Mouse (Mus musculus) embryonic facial prominence, embryonic 12.5 days (tissue): ENCODE data around the gene Eps15l1. TPM values are rescaled to one million over a fixed set of nuclear protein-coding genes. Genes with fewer than 3 reads are reported as not detected.

Source experiments
- ATAC-seq: fragments of 200-750 bp; cut with Nextera tagmentation; 2 replicates; pipeline ENCODE4 v1.8.0; 2017; ENCODE audit not compliant: insufficient number of reproducible peaks, insufficient read depth, low FRiP score, low TSS enrichment
- H3K27ac ChIP-seq: fragments of 300-500 bp; sonication (generic); 2 replicates; pipeline ENCODE4 v1.5.1; 2016; ENCODE audit warnings: mild to moderate bottlenecking
- H3K27me3 ChIP-seq: fragments of 300-500 bp; sonication (generic); 2 replicates; pipeline ENCODE4 v1.6.1; 2016; ENCODE audit warnings: mild to moderate bottlenecking, moderate library complexity
- H3K36me3 ChIP-seq: fragments of 300-500 bp; sonication (generic); 2 replicates; pipeline ENCODE4 v1.6.1; 2016; ENCODE audit warnings: mild to moderate bottlenecking
- H3K4me1 ChIP-seq: fragments of 300-500 bp; sonication (generic); 2 replicates; pipeline ENCODE4 v1.6.1; 2016
- H3K4me2 ChIP-seq: fragments of 300-500 bp; sonication (generic); replicated peaks from 2 replicates; pipeline ENCODE4 v1.6.1; 2016; ENCODE audit warnings: mild to moderate bottlenecking, moderate library complexity
- H3K4me3 ChIP-seq: fragments of 300-500 bp; sonication (generic); 2 replicates; pipeline ENCODE4 v1.5.1; 2016; ENCODE audit warnings: mild to moderate bottlenecking
- H3K9ac ChIP-seq: fragments of 300-500 bp; sonication (generic); 2 replicates; pipeline ENCODE4 v1.6.1; 2016; ENCODE audit warnings: mild to moderate bottlenecking, moderate library complexity
- H3K9me3 ChIP-seq: fragments of 300-500 bp; sonication (generic); 2 replicates; pipeline ENCODE4 v1.6.1; 2016; ENCODE audit warnings: mild to moderate bottlenecking, moderate library complexity
- WGBS: fragments of 180-500 bp; shearing (Covaris S2); methylation state at CpG from one replicate; pipeline ENCODE4 v1.1.7; 2016; 5-methylcytosine and 5-hydroxymethylcytosine counted together
- polyA plus RNA-seq: library from polyadenylated mRNA; unstranded; fragments of >200 nt; fragmentation: Nextera tagmentation; extraction: Ambion mirVana; gene quantifications from 2 replicates; pipeline ENCODE4 v1.2.1, GENCODE M21; 2016

Eps15l1 gene
- polyA plus RNA-seq, 1 experiment from 2014 or later = 69.0 TPM

DNA sequence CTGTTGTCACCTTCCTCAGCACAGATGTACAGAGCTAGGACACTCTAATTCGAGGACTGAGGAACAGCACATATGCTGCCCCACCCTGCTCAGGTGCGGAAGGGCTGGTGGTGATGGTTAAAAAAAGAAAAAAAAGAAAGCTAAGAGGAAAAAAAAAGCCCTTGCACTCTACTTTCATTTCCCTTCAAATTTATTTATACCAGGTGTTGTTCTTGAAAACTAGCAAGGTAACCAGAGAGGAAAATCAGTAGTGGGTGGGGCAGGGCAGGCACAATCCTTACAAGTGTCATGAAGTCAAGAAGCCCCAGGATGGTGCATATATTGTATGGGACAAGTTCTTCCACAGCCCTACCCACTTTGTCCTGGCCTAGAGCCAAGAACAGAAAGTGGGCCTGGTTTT lies 56.2 kb downstream of the Eps15l1 start:
- Histone ChIP-seq H3K27ac (no peak overlapping the region), H3K36me3 (peaks cover 82% of the 10 kb centered on the region), H3K9me3 (no peaks in the 10 kb centered on the region), H3K4me3 (no peak overlapping the region), H3K4me1 (no peaks in the 10 kb centered on the region), H3K4me2 (no peak overlapping the region), H3K27me3 (no peaks in the 10 kb centered on the region), H3K9ac (no peak overlapping the region)
- WGBS = 90% methylated on average over 2 of the region's 2 CpGs
- ATAC-seq = no peak

GRCm38 (mm10) chr8:72363457-72363856 lies 57.8 kb downstream of the Eps15l1 start:
- no peak overlapping the region for H3K4me2 ChIP-seq
- H3K9me3 ChIP-seq = no peaks in the 10 kb centered on the region
- no peak overlapping the region for H3K4me3 ChIP-seq
- peaks cover 82% of the 10 kb centered on the region for H3K36me3 ChIP-seq
- no peak overlapping the region for H3K9ac ChIP-seq
- no peak overlapping the region for H3K27ac ChIP-seq
- H3K4me1 ChIP-seq = no peaks in the 10 kb centered on the region
- 86% methylated on average over 7 of the region's 7 CpGs for WGBS
- no peak for ATAC-seq
- no peaks in the 10 kb centered on the region for H3K27me3 ChIP-seq

DNA sequence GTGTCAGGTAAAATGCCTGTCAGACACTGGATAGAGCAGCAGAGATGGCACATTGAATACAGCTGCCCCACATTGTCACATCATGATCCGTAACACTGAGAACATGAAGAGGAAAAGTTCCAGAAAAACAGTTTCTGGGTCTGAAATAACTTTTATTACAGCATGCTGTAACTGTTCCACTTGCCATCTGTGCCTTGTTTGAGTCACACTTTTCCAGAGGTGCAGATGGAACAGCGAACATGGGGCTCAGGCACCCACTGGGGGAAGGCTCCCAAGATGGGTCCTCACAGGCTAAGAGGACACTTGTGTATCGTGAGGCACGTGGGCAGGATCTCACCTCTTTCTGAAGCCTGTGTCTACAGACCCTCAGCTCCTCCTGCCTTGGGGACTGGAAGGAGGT lies 58.5 kb downstream of the Eps15l1 start:
- Histone ChIP-seq H3K4me3 (no peak overlapping the region), H3K4me1 (no peaks in the 10 kb centered on the region), H3K9me3 (no peaks in the 10 kb centered on the region), H3K36me3 (peaks cover 82% of the 10 kb centered on the region), H3K27ac (no peak overlapping the region), H3K4me2 (no peak overlapping the region), H3K27me3 (no peaks in the 10 kb centered on the region), H3K9ac (no peak overlapping the region)
- no peak for ATAC-seq
- WGBS = 94% methylated on average over 4 of the region's 4 CpGs

GRCm38 (mm10) chr8:72360162-72360561 lies 61.1 kb downstream of the Eps15l1 start:
- H3K9me3 ChIP-seq = no peaks in the 10 kb centered on the region
- no peak overlapping the region for H3K4me2 ChIP-seq
- H3K4me1 ChIP-seq = no peaks in the 10 kb centered on the region
- H3K9ac ChIP-seq = no peak overlapping the region
- no peaks in the 10 kb centered on the region for H3K27me3 ChIP-seq
- H3K27ac ChIP-seq = no peak overlapping the region
- H3K36me3 ChIP-seq = peaks cover 82% of the 10 kb centered on the region
- no peak for ATAC-seq
- no peak overlapping the region for H3K4me3 ChIP-seq

GRCm38 (mm10) chr8:72356593-72356992 lies 64.7 kb downstream of the Eps15l1 start:
- Histone ChIP-seq H3K4me1 (no peaks in the 10 kb centered on the region), H3K36me3 (peaks cover 70% of the 10 kb centered on the region)
- 91% methylated on average over 3 of the region's 3 CpGs for WGBS

GRCm38 (mm10) chr8:72354272-72354671 lies 67.0 kb downstream of the Eps15l1 start:
- no peak overlapping the region for H3K9ac ChIP-seq
- 74% methylated on average over 11 of the region's 11 CpGs for WGBS
- no peak overlapping the region for H3K4me2 ChIP-seq
- no peak for ATAC-seq
- peaks cover 54% of the 10 kb centered on the region for H3K36me3 ChIP-seq
- H3K4me3 ChIP-seq = no peak overlapping the region
- H3K27ac ChIP-seq = no peak overlapping the region
- H3K4me1 ChIP-seq = no peaks in the 10 kb centered on the region
- no peaks in the 10 kb centered on the region for H3K27me3 ChIP-seq
- H3K9me3 ChIP-seq = no peaks in the 10 kb centered on the region

More at GRCm38 (mm10) chr8:72356593-72356992, 64.7 kb downstream of the Eps15l1 start:
- Histone ChIP-seq H3K9ac (no peak overlapping the region), H3K27ac (no peak overlapping the region), H3K4me2 (no peak overlapping the region), H3K4me3 (no peak overlapping the region), H3K27me3 (no peaks in the 10 kb centered on the region), H3K9me3 (no peaks in the 10 kb centered on the region)
- no peak for ATAC-seq

DNA sequence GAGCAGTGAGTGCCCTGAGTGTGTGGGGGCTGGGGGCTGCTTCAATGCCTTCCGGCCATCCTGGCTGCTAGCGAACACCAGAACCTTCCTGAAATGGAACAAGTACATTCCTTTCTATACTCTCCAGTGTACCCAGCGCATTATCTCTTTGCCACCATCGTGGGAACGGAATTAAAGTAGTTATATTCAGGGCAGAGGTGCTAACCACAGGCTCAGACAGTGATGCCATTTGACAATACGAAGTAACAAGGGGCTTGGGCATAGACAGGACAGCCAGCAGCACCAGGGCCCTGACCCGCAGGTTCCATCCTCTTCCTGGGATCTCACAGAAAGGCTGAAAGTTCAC lies 67.6 kb downstream of the Eps15l1 start:
- Histone ChIP-seq H3K27ac (no peak overlapping the region), H3K9me3 (no peaks in the 10 kb centered on the region), H3K4me1 (no peaks in the 10 kb centered on the region), H3K4me3 (no peak overlapping the region), H3K36me3 (peaks cover 52% of the 10 kb centered on the region), H3K4me2 (no peak overlapping the region), H3K27me3 (no peaks in the 10 kb centered on the region), H3K9ac (no peak overlapping the region)
- no peak for ATAC-seq
- 88% methylated on average over 7 of the region's 7 CpGs for WGBS

GRCm38 (mm10) chr8:72352951-72353699 lies 68.1 kb downstream of the Eps15l1 start:
- ATAC-seq = 0 out of 2 replicates have a peak, but pooled peaks have one; percentile 18
- no peak overlapping the region for H3K4me2 ChIP-seq
- no peaks in the 10 kb centered on the region for H3K4me1 ChIP-seq
- H3K36me3 ChIP-seq = peaks cover 49% of the 10 kb centered on the region
- H3K27me3 ChIP-seq = no peaks in the 10 kb centered on the region
- H3K9ac ChIP-seq = no peak overlapping the region
- no peak overlapping the region for H3K27ac ChIP-seq
- H3K9me3 ChIP-seq = no peaks in the 10 kb centered on the region
- no peak overlapping the region for H3K4me3 ChIP-seq
- 82% methylated on average over 8 of the region's 8 CpGs for WGBS

DNA sequence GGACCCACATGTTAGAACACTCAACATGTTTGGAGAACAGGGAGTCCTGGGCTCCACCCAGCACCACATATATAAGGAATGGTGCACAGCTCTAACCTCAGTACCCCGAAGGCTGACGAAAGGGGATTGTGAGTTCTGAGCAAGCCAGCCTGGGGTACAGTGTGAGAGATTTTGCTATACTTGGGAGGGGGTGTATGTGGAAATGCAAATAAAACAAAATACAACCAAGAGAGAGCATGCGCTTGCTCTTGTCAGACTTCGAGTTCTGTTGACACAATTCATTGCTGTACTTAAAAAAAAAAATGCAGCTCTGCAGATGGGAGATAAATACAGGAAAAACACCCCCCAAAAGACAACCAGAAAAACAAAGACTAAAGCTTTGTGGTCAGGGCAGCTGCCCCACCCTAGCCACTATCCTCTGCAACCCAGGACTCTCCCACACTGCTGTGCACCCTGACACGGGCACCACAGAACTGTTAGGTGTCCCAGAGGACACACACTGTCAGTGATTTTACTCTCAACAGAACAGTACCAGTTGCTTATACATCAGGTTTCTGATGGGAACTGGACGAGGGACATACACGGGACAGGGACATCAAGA lies 69.8 kb downstream of the Eps15l1 start:
- 89% methylated on average over 7 of the region's 7 CpGs for WGBS
- no peaks in the 10 kb centered on the region for H3K9me3 ChIP-seq
- peaks cover 43% of the 10 kb centered on the region for H3K36me3 ChIP-seq
- H3K4me3 ChIP-seq = no peak overlapping the region
- H3K9ac ChIP-seq = no peak overlapping the region
- H3K27ac ChIP-seq = no peak overlapping the region
- no peaks in the 10 kb centered on the region for H3K4me1 ChIP-seq
- ATAC-seq = no peak
- no peak overlapping the region for H3K4me2 ChIP-seq
- no peaks in the 10 kb centered on the region for H3K27me3 ChIP-seq

GRCm38 (mm10) chr8:72350727-72351126 lies 70.5 kb downstream of the Eps15l1 start:
- Histone ChIP-seq H3K27ac (no peak overlapping the region), H3K9me3 (no peaks in the 10 kb centered on the region), H3K9ac (no peak overlapping the region), H3K4me3 (no peak overlapping the region), H3K4me2 (no peak overlapping the region), H3K27me3 (no peaks in the 10 kb centered on the region), H3K36me3 (peaks cover 38% of the 10 kb centered on the region), H3K4me1 (no peaks in the 10 kb centered on the region)
- no peak for ATAC-seq
- WGBS = 97% methylated on average over 8 of the region's 8 CpGs

DNA sequence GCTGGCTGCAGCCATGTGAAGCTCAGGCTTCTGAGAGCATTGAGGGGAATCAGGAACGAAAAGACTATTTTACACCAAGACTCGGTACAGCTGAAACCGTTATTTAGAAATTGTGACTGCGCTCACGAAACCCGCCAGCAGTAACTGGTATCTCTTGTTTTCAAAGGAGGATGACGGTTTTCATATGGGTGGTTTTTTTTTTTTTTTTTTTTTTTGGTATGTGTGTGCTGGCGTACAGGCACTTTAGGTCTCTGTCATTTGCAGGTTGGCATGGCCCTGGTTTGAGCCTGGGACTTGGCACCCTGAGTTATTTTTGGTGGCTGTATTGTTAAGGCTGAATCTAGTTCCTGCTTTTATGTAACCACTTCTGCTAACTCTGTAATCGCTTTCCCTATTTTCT lies 71.4 kb downstream of the Eps15l1 start:
- Histone ChIP-seq H3K4me3 (no peak overlapping the region), H3K27me3 (no peaks in the 10 kb centered on the region), H3K4me1 (no peaks in the 10 kb centered on the region), H3K27ac (no peak overlapping the region), H3K9me3 (no peaks in the 10 kb centered on the region), H3K4me2 (no peak overlapping the region), H3K9ac (no peak overlapping the region), H3K36me3 (peaks cover 38% of the 10 kb centered on the region)
- no peak for ATAC-seq
- 93% methylated on average over 9 of the region's 9 CpGs for WGBS

GRCm38 (mm10) chr8:72348956-72349355 lies 72.3 kb downstream of the Eps15l1 start:
- WGBS = 67% methylated on average over 1 of the region's 1 CpGs
- Histone ChIP-seq H3K27me3 (no peaks in the 10 kb centered on the region), H3K9me3 (no peaks in the 10 kb centered on the region), H3K4me3 (no peak overlapping the region), H3K27ac (no peak overlapping the region), H3K9ac (no peak overlapping the region), H3K4me1 (no peaks in the 10 kb centered on the region), H3K36me3 (peaks cover 36% of the 10 kb centered on the region), H3K4me2 (no peak overlapping the region)
- no peak for ATAC-seq
